Mouse (Mus musculus) small intestine, adult 10 weeks (tissue): ENCODE results near the gene Arhgef11. TPM values are rescaled to one million over a fixed set of nuclear protein-coding genes. Genes with fewer than 3 reads are reported as not detected.

Source experiments
- polyA plus RNA-seq: library from polyadenylated mRNA; stranded (reverse); fragments of 350-450 nt; fragmentation: Illumina TruSeq; extraction: RNeasy Lipid Tissue Mini Kit (QIAGEN cat#74804); gene quantifications from one replicate; pipeline ENCODE4 v1.2.3, GENCODE M21; 2014; ENCODE audit warnings: low replicate concordance

The Arhgef11 gene
- polyA plus RNA-seq = 18.1 TPM

GRCm38 (mm10) chr3:87616957-87617810 lies at the start of gene Arhgef11:
TSS of gene Arhgef11 (plus strand) at chr3:87617559.

GRCm38 (mm10) chr3:87748431-87748830 lies 131.1 kb downstream of the Arhgef11 start, which contains the start of gene Lrrc71:
TSS of gene Lrrc71 (minus strand) at chr3:87748625.

Other genes starting within 250 kb of the Arhgef11 start
- 1.3 TPM for gene Fcrl1, start 241.2 kb upstream of the Arhgef11 start, polyA plus RNA-seq
- 0.56 TPM for gene Fcrl5, start 181.8 kb upstream of the Arhgef11 start, polyA plus RNA-seq
- 28.4 TPM for gene Etv3, start 92.2 kb upstream of the Arhgef11 start, polyA plus RNA-seq
- gene Lrrc71, start 131.1 kb downstream of the Arhgef11 start, polyA plus RNA-seq = not detected
- not detected for gene Ntrk1, start 177.6 kb downstream of the Arhgef11 start, polyA plus RNA-seq
- not detected for gene Insrr, start 179.4 kb downstream of the Arhgef11 start, polyA plus RNA-seq
- gene Pear1, start 206.7 kb downstream of the Arhgef11 start, polyA plus RNA-seq = 0.26 TPM
- gene Sh2d2a, start 229.2 kb downstream of the Arhgef11 start, polyA plus RNA-seq = 0.41 TPM